Mouse (Mus musculus): Measurements from ENCODE around the gene Slc16a12. TPM values are rescaled to one million over a fixed set of nuclear protein-coding genes. Genes with fewer than 3 reads are reported as not detected.

The Slc16a12 gene
- polyA plus RNA-seq, 1 experiment = 1.2 TPM

- Histone ChIP-seq H3K9me3 (replicated peaks; ENCODE audit: control insufficient read depth, insufficient read depth, low read length, poor library complexity, severe bottlenecking) (no peaks in the 10 kb centered on the region), H3K4me3 (ENCODE audit: low read depth, low read length) (no peak overlapping the region), H3K27me3 (ENCODE audit: control insufficient read depth, insufficient read depth, low read length, poor library complexity, severe bottlenecking) (no peaks in the 10 kb centered on the region), H3K9ac (ENCODE audit: low read depth, poor library complexity, severe bottlenecking) (no peak overlapping the region), H3K27ac (ENCODE audit: insufficient read depth, low read length) (no peak overlapping the region), H3K36me3 (ENCODE audit: control insufficient read depth, insufficient read depth, low read length, poor library complexity, severe bottlenecking) (no peaks in the 10 kb centered on the region), H3K4me1 (ENCODE audit: control insufficient read depth, insufficient read depth, low read length) (peaks cover 1% of the 10 kb centered on the region)
- TF ChIP-seq EP300 (IDR thresholded peaks at IDR 0.05; ENCODE audit: insufficient read depth, low read depth, low read length) (no peak), POLR2A (IDR thresholded peaks at IDR 0.05; ENCODE audit: insufficient read depth, low read length) (no peak), CTCF (IDR thresholded peaks at IDR 0.05; ENCODE audit: low read depth, low read length) (no peak)
Measured at GRCm38 (mm10) chr19:34724598-34724997, 22.5 kb downstream of the Slc16a12 start.

- no peaks in the 10 kb centered on the region for H3K4me1 ChIP-seq (ENCODE audit: control insufficient read depth, insufficient read depth, low read length)
- H3K9ac ChIP-seq (ENCODE audit: low read depth, poor library complexity, severe bottlenecking) = no peak overlapping the region
- TF ChIP-seq EP300 (IDR thresholded peaks at IDR 0.05; ENCODE audit: insufficient read depth, low read depth, low read length) (no peak), POLR2A (IDR thresholded peaks at IDR 0.05; ENCODE audit: insufficient read depth, low read length) (no peak), CTCF (IDR thresholded peaks at IDR 0.05; ENCODE audit: low read depth, low read length) (no peak)
- no peaks in the 10 kb centered on the region for H3K9me3 ChIP-seq (replicated peaks; ENCODE audit: control insufficient read depth, insufficient read depth, low read length, poor library complexity, severe bottlenecking)
- H3K4me3 ChIP-seq (ENCODE audit: low read depth, low read length) = no peak overlapping the region
- no peaks in the 10 kb centered on the region for H3K36me3 ChIP-seq (ENCODE audit: control insufficient read depth, insufficient read depth, low read length, poor library complexity, severe bottlenecking)
- no peaks in the 10 kb centered on the region for H3K27me3 ChIP-seq (ENCODE audit: control insufficient read depth, insufficient read depth, low read length, poor library complexity, severe bottlenecking)
- H3K27ac ChIP-seq (ENCODE audit: insufficient read depth, low read length) = no peak overlapping the region
Measured at GRCm38 (mm10) chr19:34722541-34722940, 24.5 kb downstream of the Slc16a12 start.

GRCm38 (mm10) chr19:34720130-34720529 lies 27.0 kb downstream of the Slc16a12 start:
- no peaks in the 10 kb centered on the region for H3K36me3 ChIP-seq (ENCODE audit: control insufficient read depth, insufficient read depth, low read length, poor library complexity, severe bottlenecking)
- no peaks in the 10 kb centered on the region for H3K9me3 ChIP-seq (replicated peaks; ENCODE audit: control insufficient read depth, insufficient read depth, low read length, poor library complexity, severe bottlenecking)
- no peaks in the 10 kb centered on the region for H3K4me1 ChIP-seq (ENCODE audit: control insufficient read depth, insufficient read depth, low read length)
- no peaks in the 10 kb centered on the region for H3K27me3 ChIP-seq (ENCODE audit: control insufficient read depth, insufficient read depth, low read length, poor library complexity, severe bottlenecking)
- TF ChIP-seq CTCF (IDR thresholded peaks at IDR 0.05; ENCODE audit: low read depth, low read length) (no peak), EP300 (IDR thresholded peaks at IDR 0.05; ENCODE audit: insufficient read depth, low read depth, low read length) (no peak), POLR2A (IDR thresholded peaks at IDR 0.05; ENCODE audit: insufficient read depth, low read length) (no peak)
- no peak overlapping the region for H3K4me3 ChIP-seq (ENCODE audit: low read depth, low read length)
- no peak overlapping the region for H3K27ac ChIP-seq (ENCODE audit: insufficient read depth, low read length)
- no peak overlapping the region for H3K9ac ChIP-seq (ENCODE audit: low read depth, poor library complexity, severe bottlenecking)

GRCm38 (mm10) chr19:34718963-34719362 lies 28.1 kb downstream of the Slc16a12 start:
- Histone ChIP-seq H3K9ac (ENCODE audit: low read depth, poor library complexity, severe bottlenecking) (no peak overlapping the region), H3K27ac (ENCODE audit: insufficient read depth, low read length) (no peak overlapping the region), H3K4me3 (ENCODE audit: low read depth, low read length) (no peak overlapping the region), H3K9me3 (replicated peaks; ENCODE audit: control insufficient read depth, insufficient read depth, low read length, poor library complexity, severe bottlenecking) (no peaks in the 10 kb centered on the region), H3K27me3 (ENCODE audit: control insufficient read depth, insufficient read depth, low read length, poor library complexity, severe bottlenecking) (no peaks in the 10 kb centered on the region), H3K36me3 (ENCODE audit: control insufficient read depth, insufficient read depth, low read length, poor library complexity, severe bottlenecking) (no peaks in the 10 kb centered on the region), H3K4me1 (ENCODE audit: control insufficient read depth, insufficient read depth, low read length) (no peaks in the 10 kb centered on the region)
- TF ChIP-seq POLR2A (IDR thresholded peaks at IDR 0.05; ENCODE audit: insufficient read depth, low read length) (no peak), CTCF (IDR thresholded peaks at IDR 0.05; ENCODE audit: low read depth, low read length) (no peak), EP300 (IDR thresholded peaks at IDR 0.05; ENCODE audit: insufficient read depth, low read depth, low read length) (no peak)

GRCm38 (mm10) chr19:34718478-34718877 lies 28.6 kb downstream of the Slc16a12 start:
- Histone ChIP-seq H3K27me3 (ENCODE audit: control insufficient read depth, insufficient read depth, low read length, poor library complexity, severe bottlenecking) (no peaks in the 10 kb centered on the region), H3K9me3 (replicated peaks; ENCODE audit: control insufficient read depth, insufficient read depth, low read length, poor library complexity, severe bottlenecking) (no peaks in the 10 kb centered on the region), H3K27ac (ENCODE audit: insufficient read depth, low read length) (no peak overlapping the region), H3K4me1 (ENCODE audit: control insufficient read depth, insufficient read depth, low read length) (no peaks in the 10 kb centered on the region), H3K9ac (ENCODE audit: low read depth, poor library complexity, severe bottlenecking) (no peak overlapping the region), H3K36me3 (ENCODE audit: control insufficient read depth, insufficient read depth, low read length, poor library complexity, severe bottlenecking) (no peaks in the 10 kb centered on the region), H3K4me3 (ENCODE audit: low read depth, low read length) (no peak overlapping the region)
- TF ChIP-seq POLR2A (IDR thresholded peaks at IDR 0.05; ENCODE audit: insufficient read depth, low read length) (no peak), CTCF (IDR thresholded peaks at IDR 0.05; ENCODE audit: low read depth, low read length) (no peak), EP300 (IDR thresholded peaks at IDR 0.05; ENCODE audit: insufficient read depth, low read depth, low read length) (no peak)

GRCm38 (mm10) chr19:34715895-34716294 lies 31.2 kb downstream of the Slc16a12 start:
- Histone ChIP-seq H3K27me3 (ENCODE audit: control insufficient read depth, insufficient read depth, low read length, poor library complexity, severe bottlenecking) (no peaks in the 10 kb centered on the region), H3K4me3 (ENCODE audit: low read depth, low read length) (no peak overlapping the region), H3K9ac (ENCODE audit: low read depth, poor library complexity, severe bottlenecking) (no peak overlapping the region), H3K27ac (ENCODE audit: insufficient read depth, low read length) (no peak overlapping the region), H3K36me3 (ENCODE audit: control insufficient read depth, insufficient read depth, low read length, poor library complexity, severe bottlenecking) (no peaks in the 10 kb centered on the region), H3K9me3 (replicated peaks; ENCODE audit: control insufficient read depth, insufficient read depth, low read length, poor library complexity, severe bottlenecking) (no peaks in the 10 kb centered on the region), H3K4me1 (ENCODE audit: control insufficient read depth, insufficient read depth, low read length) (no peaks in the 10 kb centered on the region)
- TF ChIP-seq POLR2A (IDR thresholded peaks at IDR 0.05; ENCODE audit: insufficient read depth, low read length) (no peak), EP300 (IDR thresholded peaks at IDR 0.05; ENCODE audit: insufficient read depth, low read depth, low read length) (no peak), CTCF (IDR thresholded peaks at IDR 0.05; ENCODE audit: low read depth, low read length) (no peak)

Measured in ES-Bruce4 (cell line).